ENCODE assay signal across 13 mouse cellular contexts in the genomic region with DNA sequence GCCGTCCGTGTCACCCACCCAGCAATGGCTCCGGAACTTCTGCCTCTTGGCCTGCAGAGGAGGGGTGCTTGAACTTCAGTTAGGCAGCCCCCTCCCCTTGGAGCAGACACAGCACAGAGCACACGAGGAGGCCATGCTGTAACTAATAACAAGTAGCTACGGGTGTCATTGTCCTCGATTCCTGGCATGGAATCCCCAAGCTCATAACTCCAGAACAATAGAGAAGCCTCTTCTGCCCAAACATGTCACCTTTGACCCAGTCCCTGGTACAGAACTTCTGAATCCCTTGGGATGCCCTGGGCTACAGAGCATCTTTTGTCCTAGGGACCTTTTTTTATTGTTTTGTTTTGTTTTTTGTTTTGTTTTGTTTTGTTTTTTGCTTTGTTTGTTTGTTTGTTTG.
DNase-seq lines count a peak whose midpoint lies in the region; ATAC-seq lines count a peak whose summit lies in the region.
"Had no signal": no experiment of that assay in that cellular context is flagged by ENCODE, and none has a peak within 500 bp of the region (broad histone marks: within the 10 kb centered on the region; RNA-seq: fewer than 3 reads in every experiment).

No protein-coding gene starts in this region.

- no peaks in the 10 kb centered on the region for H3K36me3 ChIP-seq in heart, embryonic 11.5 days (ENCODE audit: control insufficient read depth, insufficient read depth, low read length)
- no peaks in the 10 kb centered on the region for H3K36me3 ChIP-seq in lung, embryonic 16.5 days (ENCODE audit: control insufficient read depth, insufficient read depth, low read length)
- no peaks in the 10 kb centered on the region for H3K36me3 ChIP-seq in embryonic facial prominence, embryonic 15.5 days
- H3K36me3 ChIP-seq in liver, embryonic 11.5 days (ENCODE audit: control insufficient read depth, insufficient read depth, low read length), result no peaks in the 10 kb centered on the region
- H3K36me3 ChIP-seq: neural tube, embryonic 13.5 days had no signal

- no peaks in the 10 kb centered on the region for H3K9me3 ChIP-seq in heart, embryonic 11.5 days (replicated peaks; ENCODE audit: control insufficient read depth, low read length)
- H3K9me3 ChIP-seq in lung, embryonic 16.5 days (ENCODE audit: control insufficient read depth, low read length), result no peaks in the 10 kb centered on the region
- H3K9me3 ChIP-seq in embryonic facial prominence, embryonic 15.5 days (replicated peaks), result no peaks in the 10 kb centered on the region
- no peaks in the 10 kb centered on the region for H3K9me3 ChIP-seq in liver, embryonic 11.5 days (ENCODE audit: control insufficient read depth, low read length)
- H3K9me3 ChIP-seq: neural tube, embryonic 13.5 days had no signal

- WGBS in heart, embryonic 11.5 days (ENCODE audit: insufficient replicate concordance), result 69% methylated on average over 6 of the region's 6 CpGs
- WGBS in lung, embryonic 16.5 days, result 73% methylated on average over 6 of the region's 6 CpGs
- 82% methylated on average over 6 of the region's 6 CpGs for WGBS in embryonic facial prominence, embryonic 15.5 days
- WGBS in liver, embryonic 11.5 days, result 74% methylated on average over 6 of the region's 6 CpGs

- no peak overlapping the region for H3K4me3 ChIP-seq in heart, embryonic 11.5 days (ENCODE audit: low read depth, low read length)
- H3K4me3 ChIP-seq in lung, embryonic 16.5 days (ENCODE audit: low read length), result no peak overlapping the region
- no peak overlapping the region for H3K4me3 ChIP-seq in embryonic facial prominence, embryonic 15.5 days (replicated peaks)
- no peak overlapping the region for H3K4me3 ChIP-seq in liver, embryonic 11.5 days (ENCODE audit: low read depth, low read length)
- H3K4me3 ChIP-seq: neural tube, embryonic 13.5 days had no signal

- no peak for DNase-seq in heart, postnatal 4 days
- DNase-seq in lung, postnatal 14 days, result no peak
- no peak for DNase-seq in liver, embryonic 11.5 days (ENCODE audit: low spot score)
- DNase-seq in ovary, postnatal 14 days (ENCODE audit: low spot score), result no peak
- DNase-seq in ovary, postnatal 36 days (ENCODE audit: low spot score), result no peak
- DNase-seq: adrenal gland, postnatal 14 days; cerebellum, adult 9-11 months; kidney, postnatal 10 days; left cerebral cortex, postnatal 4 days had no signal

- H3K27me3 ChIP-seq in heart, embryonic 11.5 days (ENCODE audit: control insufficient read depth, insufficient read depth, low read length), result no peaks in the 10 kb centered on the region
- H3K27me3 ChIP-seq in lung, embryonic 16.5 days (ENCODE audit: control insufficient read depth, insufficient read depth, low read depth, low read length), result no peaks in the 10 kb centered on the region
- no peaks in the 10 kb centered on the region for H3K27me3 ChIP-seq in embryonic facial prominence, embryonic 15.5 days
- no peaks in the 10 kb centered on the region for H3K27me3 ChIP-seq in liver, embryonic 11.5 days (replicated peaks; ENCODE audit: control insufficient read depth, insufficient read depth, low read length)
- H3K27me3 ChIP-seq: neural tube, embryonic 13.5 days had no signal

- ATAC-seq in heart, embryonic 11.5 days (replicated peaks; ENCODE audit: insufficient number of reproducible peaks, low FRiP score, low TSS enrichment), result no peak
- no peak for ATAC-seq in lung, embryonic 16.5 days (ENCODE audit: low read depth)
- no peak for ATAC-seq in embryonic facial prominence, embryonic 15.5 days (ENCODE audit: insufficient number of reproducible peaks, low FRiP score, low TSS enrichment, low read depth)
- no peak for ATAC-seq in liver, embryonic 11.5 days (replicated peaks; ENCODE audit: low FRiP score)

- peaks cover 34% of the 10 kb centered on the region for H3K4me1 ChIP-seq in heart, embryonic 11.5 days (ENCODE audit: control insufficient read depth, insufficient read depth, low read length)
- H3K4me1 ChIP-seq in lung, embryonic 16.5 days (replicated peaks; ENCODE audit: control insufficient read depth, insufficient read depth, low read length), result peaks cover 57% of the 10 kb centered on the region
- peaks cover 57% of the 10 kb centered on the region for H3K4me1 ChIP-seq in embryonic facial prominence, embryonic 15.5 days
- H3K4me1 ChIP-seq in liver, embryonic 11.5 days (replicated peaks; ENCODE audit: control insufficient read depth, insufficient read depth, low read length), result peaks cover 35% of the 10 kb centered on the region

- H3K27ac ChIP-seq in heart, embryonic 11.5 days (ENCODE audit: low read depth, low read length), result peak overlapping the region; percentile 8; the same call in 1 of the 2 replicates
- H3K27ac ChIP-seq in lung, embryonic 16.5 days (ENCODE audit: low read length), result peak overlapping the region; percentile 93
- 0 out of 2 replicates have a peak overlapping the region, but pooled peaks have one; percentile 82 for H3K27ac ChIP-seq in embryonic facial prominence, embryonic 15.5 days (replicated peaks)
- H3K27ac ChIP-seq in liver, embryonic 11.5 days (ENCODE audit: low read depth, low read length), result peak overlapping the region; percentile 73; the same call in 1 of the 2 replicates

- H3K9ac ChIP-seq in heart, embryonic 11.5 days (ENCODE audit: low read depth, low read length), result no peak overlapping the region
- H3K9ac ChIP-seq in lung, embryonic 16.5 days (ENCODE audit: low read length), result no peak overlapping the region; the same call in 1 of the 2 replicates
- H3K9ac ChIP-seq in embryonic facial prominence, embryonic 15.5 days, result no peak overlapping the region
- H3K9ac ChIP-seq in liver, embryonic 11.5 days (ENCODE audit: low read depth, low read length), result no peak overlapping the region
- H3K9ac ChIP-seq: neural tube, embryonic 13.5 days had no signal

- H3K4me2 ChIP-seq in heart, embryonic 11.5 days, result no peak overlapping the region
- no peak overlapping the region for H3K4me2 ChIP-seq in lung, embryonic 16.5 days (ENCODE audit: low read depth, low read length)
- no peak overlapping the region for H3K4me2 ChIP-seq in embryonic facial prominence, embryonic 15.5 days (replicated peaks)
- no peak overlapping the region for H3K4me2 ChIP-seq in liver, embryonic 11.5 days
- H3K4me2 ChIP-seq: neural tube, embryonic 13.5 days had no signal

Comparison
In these comparisons a context has a peak if more than half of its experiments do, and no peak if none do; other contexts are left out.
1. H3K27ac ChIP-seq: peak in every context shown above with its lines; median percentile 93 in lung, embryonic 16.5 days; 82 in embryonic facial prominence, embryonic 15.5 days; 73 in liver, embryonic 11.5 days; 8 in heart, embryonic 11.5 days.